Mouse (Mus musculus): ENCODE measurements around the gene Zfp110. TPM values are rescaled to one million over a fixed set of nuclear protein-coding genes. Genes with fewer than 3 reads are reported as not detected.
"Not testable (repeated sequence)": the region's sequence is repeated elsewhere in the genome, so short reads cannot be mapped to it uniquely, and the experiment has no call there.

Gene Zfp110
- polyA plus RNA-seq, 1 experiment from 2014 or later, result 26.4 TPM

GRCm38 (mm10) chr7:12835779-12836178, 1.2 kb downstream of the Zfp110 start:
- whole genome bisulfite sequencing, result 93% methylated on average over 4 of the region's 4 CpGs
- no peak for DNase-seq (ENCODE audit: low spot score)

GRCm38 (mm10) chr7:12874301-12874700, 39.7 kb downstream of the Zfp110 start:
- WGBS, result 11% methylated on average over 3 of the region's 3 CpGs
- TF ChIP-seq EP300 (IDR thresholded peaks at IDR 0.05), result no peak
- TF ChIP-seq CTCF (IDR thresholded peaks at IDR 0.05), result peak; percentile 54
- H3K36me3 ChIP-seq (ENCODE audit: insufficient read depth, low read length), result no peaks in the 10 kb centered on the region
- H3K4me1 ChIP-seq (ENCODE audit: insufficient read depth, low read depth, low read length), result no peaks in the 10 kb centered on the region
- H3K27ac ChIP-seq (ENCODE audit: low read length), result no peak overlapping the region
- H3K4me2 ChIP-seq (replicated peaks; ENCODE audit: low read depth, low read length), result no peak overlapping the region
- H3K9me3 ChIP-seq (ENCODE audit: low read length), result no peaks in the 10 kb centered on the region
- ATAC-seq (no peak), DNase-seq (ENCODE audit: low spot score) (peak; percentile 45)
- no peak overlapping the region for H3K9ac ChIP-seq (replicated peaks; ENCODE audit: low read depth)
- no peak overlapping the region for H3K4me3 ChIP-seq (ENCODE audit: low read depth, low read length)
- no peaks in the 10 kb centered on the region for H3K27me3 ChIP-seq (replicated peaks; ENCODE audit: insufficient read depth, low read length)

More at GRCm38 (mm10) chr7:12835779-12836178, 1.2 kb downstream of the Zfp110 start:
- Histone ChIP-seq H3K4me3 (ENCODE audit: low read depth, low read length) (peak overlapping the region; percentile 67), H3K4me2 (replicated peaks; ENCODE audit: low read depth, low read length) (peak overlapping the region; percentile 59), H3K9ac (replicated peaks; ENCODE audit: low read depth) (no peak overlapping the region), H3K36me3 (ENCODE audit: insufficient read depth, low read length) (peaks cover 26% of the 10 kb centered on the region; the same call in 1 of the 2 replicates), H3K4me1 (ENCODE audit: insufficient read depth, low read depth, low read length) (no peaks in the 10 kb centered on the region), H3K9me3 (ENCODE audit: low read length) (peaks cover 15% of the 10 kb centered on the region), H3K27ac (ENCODE audit: low read length) (0 out of 2 replicates have a peak overlapping the region, but pooled peaks have one; percentile 80), H3K27me3 (replicated peaks; ENCODE audit: insufficient read depth, low read length) (no peaks in the 10 kb centered on the region)
- no peak for ATAC-seq
- TF ChIP-seq EP300 (IDR thresholded peaks at IDR 0.05) (no peak), CTCF (IDR thresholded peaks at IDR 0.05) (no peak)

DNA sequence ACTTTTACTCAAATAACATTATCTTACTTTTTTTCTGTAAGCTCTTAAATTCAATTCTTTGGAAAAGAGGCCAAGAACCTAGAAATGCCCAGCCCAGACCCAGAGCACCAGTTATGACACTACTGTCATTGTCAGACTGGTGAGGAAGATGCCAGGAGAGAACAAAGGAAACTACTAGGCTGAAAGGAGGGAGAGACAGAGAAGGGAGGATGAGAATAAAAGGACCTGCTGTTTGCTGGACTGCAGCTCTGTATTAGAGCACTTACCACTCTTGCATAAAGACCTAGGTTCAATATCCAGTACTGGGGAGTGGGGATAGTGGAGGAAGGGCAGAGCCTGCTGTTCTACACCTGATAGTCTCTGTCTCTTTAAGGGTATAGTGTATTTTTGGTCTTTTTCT, 45.5 kb downstream of the Zfp110 start:
- Histone ChIP-seq H3K9ac (replicated peaks; ENCODE audit: low read depth) (no peak overlapping the region), H3K27me3 (replicated peaks; ENCODE audit: insufficient read depth, low read length) (no peaks in the 10 kb centered on the region), H3K4me2 (replicated peaks; ENCODE audit: low read depth, low read length) (no peak overlapping the region), H3K4me1 (ENCODE audit: insufficient read depth, low read depth, low read length) (0 out of 2 replicates have a peak, but pooled peaks cover 5% of the 10 kb centered on the region), H3K27ac (ENCODE audit: low read length) (no peak overlapping the region), H3K36me3 (ENCODE audit: insufficient read depth, low read length) (no peaks in the 10 kb centered on the region), H3K4me3 (ENCODE audit: low read depth, low read length) (no peak overlapping the region), H3K9me3 (ENCODE audit: low read length) (no peaks in the 10 kb centered on the region)
- ATAC-seq (no peak), DNase-seq (ENCODE audit: low spot score) (no peak)
- TF ChIP-seq CTCF (IDR thresholded peaks at IDR 0.05) (no peak), EP300 (IDR thresholded peaks at IDR 0.05) (no peak)

DNA sequence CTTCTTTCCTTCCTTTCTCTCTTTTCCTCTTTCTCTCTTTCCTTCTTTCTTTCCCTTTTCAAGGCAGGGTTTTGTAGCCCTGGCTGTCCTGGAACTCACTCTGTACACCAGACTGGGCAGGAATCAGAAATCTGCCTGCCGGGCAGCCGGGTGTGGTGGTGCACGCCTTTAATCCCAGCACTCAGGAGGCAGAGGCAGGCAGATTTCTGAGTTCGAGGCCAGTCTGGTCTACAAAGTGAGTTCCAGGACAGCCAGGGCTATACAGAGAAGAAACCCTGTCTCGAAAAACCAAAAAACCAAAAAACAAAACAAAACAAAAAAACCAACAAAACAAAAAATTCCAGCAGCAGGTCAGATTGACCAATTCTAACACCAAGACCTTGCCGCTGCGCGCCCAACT, 45.9 kb downstream of the Zfp110 start:
- not testable (repeated sequence) for H3K27me3 ChIP-seq (replicated peaks; ENCODE audit: insufficient read depth, low read length); H3K9ac ChIP-seq (replicated peaks; ENCODE audit: low read depth); H3K9me3 ChIP-seq (ENCODE audit: low read length); ATAC-seq; H3K36me3 ChIP-seq (ENCODE audit: insufficient read depth, low read length); DNase-seq (ENCODE audit: low spot score); H3K4me1 ChIP-seq (ENCODE audit: insufficient read depth, low read depth, low read length); H3K27ac ChIP-seq (ENCODE audit: low read length)
- WGBS, result 46% methylated on average over 8 of the region's 8 CpGs
- Histone ChIP-seq H3K4me2 (replicated peaks; ENCODE audit: low read depth, low read length) (peak overlapping the region; percentile 73), H3K4me3 (ENCODE audit: low read depth, low read length) (peak overlapping the region; percentile 61)

DNA sequence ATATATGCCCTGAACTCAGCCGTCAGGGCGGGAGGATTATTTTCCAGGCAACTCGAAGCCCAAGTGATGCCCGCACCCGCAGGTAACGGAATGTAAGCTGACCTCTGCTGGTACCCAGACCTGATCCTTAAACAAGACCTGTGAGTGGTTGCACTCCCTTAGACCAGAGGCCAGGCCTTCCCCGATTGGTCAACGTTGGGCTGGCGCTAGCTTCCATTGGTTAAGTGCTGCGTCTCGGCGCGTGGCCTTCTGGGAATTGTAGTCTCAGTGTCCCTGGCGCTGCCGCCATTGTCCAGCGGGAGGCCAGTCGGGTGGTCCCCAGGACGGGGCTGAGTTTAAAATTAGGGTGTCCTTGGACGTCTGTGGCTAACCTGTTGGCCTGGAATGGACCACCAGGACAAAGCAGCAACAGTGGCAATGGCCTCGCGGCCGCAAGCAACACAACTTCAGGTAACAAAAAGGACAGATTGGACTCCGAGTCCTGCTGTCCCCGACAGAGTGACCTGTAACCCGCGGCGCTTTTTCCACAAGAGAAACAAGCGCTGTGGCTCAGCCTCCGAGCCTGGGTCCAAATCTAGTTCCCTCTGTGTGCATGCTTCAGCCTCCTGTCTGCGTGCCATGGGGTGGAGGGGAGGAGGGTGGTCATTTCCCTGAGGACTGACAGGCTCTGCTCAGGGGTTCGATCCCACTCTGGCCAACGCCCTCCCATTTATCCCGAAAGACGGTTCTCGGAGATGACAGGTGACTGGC, 46.5 kb downstream of the Zfp110 start, which contains the start of gene Zfp128:
Gene Zfp128, plus strand, starts transcription at position 267 of the 750 bp plus-strand sequence.
- peak within 1 kb of the TSS; percentile 73 for H3K4me2 ChIP-seq (replicated peaks; ENCODE audit: low read depth, low read length)
- WGBS, result under 1% methylated on average over 35 of the region's 35 CpGs
- 0 out of 2 replicates have a peak, but pooled peaks cover 6% of the 10 kb centered on the region for H3K36me3 ChIP-seq (ENCODE audit: insufficient read depth, low read length)
- DNase-seq (ENCODE audit: low spot score), result peak; percentile 97
- peak; percentile 100 for ATAC-seq
- H3K9ac ChIP-seq (replicated peaks; ENCODE audit: low read depth), result peak within 1 kb of the TSS; percentile 57
- 0 out of 2 replicates have a peak, but pooled peaks cover 5% of the 10 kb centered on the region for H3K4me1 ChIP-seq (ENCODE audit: insufficient read depth, low read depth, low read length)
- H3K27me3 ChIP-seq (replicated peaks; ENCODE audit: insufficient read depth, low read length), result no peaks in the 10 kb centered on the region
- peak within 1 kb of the TSS; percentile 61 for H3K4me3 ChIP-seq (ENCODE audit: low read depth, low read length)
- H3K27ac ChIP-seq (ENCODE audit: low read length), result no peak within 1 kb of the TSS
- H3K9me3 ChIP-seq (ENCODE audit: low read length), result no peaks in the 10 kb centered on the region
- peak; percentile 29; the same call in 1 of the 2 replicates for TF ChIP-seq CTCF (IDR thresholded peaks at IDR 0.05)
- TF ChIP-seq EP300 (IDR thresholded peaks at IDR 0.05), result no peak

GRCm38 (mm10) chr7:12886563-12887266, 52.2 kb downstream of the Zfp110 start:
- ATAC-seq (no peak), DNase-seq (ENCODE audit: low spot score) (no peak)
- no peaks in the 10 kb centered on the region for H3K9me3 ChIP-seq (ENCODE audit: low read length)
- WGBS, result 87% methylated on average over 12 of the region's 12 CpGs
- no peaks in the 10 kb centered on the region for H3K27me3 ChIP-seq (replicated peaks; ENCODE audit: insufficient read depth, low read length)
- peaks cover 21% of the 10 kb centered on the region; the same call in 1 of the 2 replicates for H3K36me3 ChIP-seq (ENCODE audit: insufficient read depth, low read length)
- H3K27ac ChIP-seq (ENCODE audit: low read length), result no peak overlapping the region
- TF ChIP-seq EP300 (IDR thresholded peaks at IDR 0.05) (no peak), CTCF (IDR thresholded peaks at IDR 0.05) (no peak)
- H3K4me2 ChIP-seq (replicated peaks; ENCODE audit: low read depth, low read length), result no peak overlapping the region
- H3K4me1 ChIP-seq (ENCODE audit: insufficient read depth, low read depth, low read length), result 0 out of 2 replicates have a peak, but pooled peaks cover under 1% of the 10 kb centered on the region
- H3K4me3 ChIP-seq (ENCODE audit: low read depth, low read length), result no peak overlapping the region
- no peak overlapping the region for H3K9ac ChIP-seq (replicated peaks; ENCODE audit: low read depth)
